Comparison of ENCODE assay signal across 8 mouse cellular contexts in genomic region chr17:34398058-34398710, GRCm38 (mm10). TPM values are rescaled to one million over a fixed set of nuclear protein-coding genes. Genes with fewer than 3 reads are reported as not detected.
DNase-seq lines count a peak whose midpoint lies in the region; ATAC-seq lines count a peak whose summit lies in the region.

No protein-coding gene starts in this region.

- no peaks in the 10 kb centered on the region for H3K36me3 ChIP-seq in intestine, embryonic 16.5 days (ENCODE audit: control insufficient read depth, insufficient read depth, low read length)
- H3K36me3 ChIP-seq in limb, embryonic 10.5 days: no peaks in the 10 kb centered on the region
- no peaks in the 10 kb centered on the region for H3K36me3 ChIP-seq in midbrain, embryonic 14.5 days (ENCODE audit: control insufficient read depth, insufficient read depth, low read length)
- H3K36me3 ChIP-seq in stomach, embryonic 14.5 days (ENCODE audit: control insufficient read depth, insufficient read depth, low read length): no peaks in the 10 kb centered on the region

- H3K9me3 ChIP-seq in intestine, embryonic 16.5 days (ENCODE audit: control insufficient read depth, low read length): no peaks in the 10 kb centered on the region
- no peaks in the 10 kb centered on the region for H3K9me3 ChIP-seq in limb, embryonic 10.5 days (replicated peaks)
- no peaks in the 10 kb centered on the region for H3K9me3 ChIP-seq in midbrain, embryonic 14.5 days (ENCODE audit: control insufficient read depth, low read length)
- no peaks in the 10 kb centered on the region for H3K9me3 ChIP-seq in stomach, embryonic 14.5 days (ENCODE audit: control insufficient read depth, low read depth, low read length)

- DNase-seq in kidney, adult 11 months: peak; percentile 50
- no peak for DNase-seq in kidney, adult 18-20 months
- DNase-seq in cerebellum, adult 9-10 months: peak; percentile 91
- DNase-seq in heart, adult 11 months: peak; percentile 96
- no peak for DNase-seq in limb, embryonic 10.5 days (ENCODE audit: low spot score)
- DNase-seq in midbrain, embryonic 14.5 days: peak; percentile 91

- peak overlapping the region; percentile 62 for H3K4me3 ChIP-seq in intestine, embryonic 16.5 days (ENCODE audit: low read length)
- peak overlapping the region; percentile 67 for H3K4me3 ChIP-seq in limb, embryonic 10.5 days
- peak overlapping the region; percentile 58 for H3K4me3 ChIP-seq in midbrain, embryonic 14.5 days (replicated peaks; ENCODE audit: low read depth, low read length)
- H3K4me3 ChIP-seq in stomach, embryonic 14.5 days (ENCODE audit: low read depth, low read length): peak overlapping the region; percentile 50

- 21% methylated on average over 9 of the region's 9 CpGs for WGBS in intestine, embryonic 16.5 days
- 10% methylated on average over 9 of the region's 9 CpGs for WGBS in limb, embryonic 10.5 days
- WGBS in midbrain, embryonic 14.5 days: 11% methylated on average over 9 of the region's 9 CpGs
- WGBS in stomach, embryonic 14.5 days: 18% methylated on average over 9 of the region's 9 CpGs

- peak overlapping the region; percentile 84 for H3K4me2 ChIP-seq in intestine, embryonic 16.5 days (ENCODE audit: low read depth, low read length)
- H3K4me2 ChIP-seq in midbrain, embryonic 14.5 days (ENCODE audit: low read length): peak overlapping the region; percentile 65
- H3K4me2 ChIP-seq in stomach, embryonic 14.5 days (replicated peaks; ENCODE audit: low read depth, low read length): peak overlapping the region; percentile 69

- H3K9ac ChIP-seq in intestine, embryonic 16.5 days (ENCODE audit: low read depth, low read length): no peak overlapping the region; the same call in 1 of the 2 replicates
- H3K9ac ChIP-seq in midbrain, embryonic 14.5 days (replicated peaks; ENCODE audit: low read length): no peak overlapping the region
- peak overlapping the region; percentile 45; the same call in 1 of the 2 replicates for H3K9ac ChIP-seq in stomach, embryonic 14.5 days (replicated peaks; ENCODE audit: low read depth, low read length)

- peak; percentile 81 for ATAC-seq in intestine, embryonic 16.5 days
- peak; percentile 80 for ATAC-seq in midbrain, embryonic 14.5 days (ENCODE audit: low FRiP score, low TSS enrichment)
- ATAC-seq in stomach, embryonic 14.5 days (ENCODE audit: insufficient number of reproducible peaks, insufficient read depth, low FRiP score, low read depth): peak; percentile 82; the same call in 1 of the 2 replicates

- H3K27me3 ChIP-seq in intestine, embryonic 16.5 days (replicated peaks; ENCODE audit: control insufficient read depth, insufficient read depth, low read length): no peaks in the 10 kb centered on the region
- no peaks in the 10 kb centered on the region; the same call in 1 of the 2 replicates for H3K27me3 ChIP-seq in limb, embryonic 10.5 days (ENCODE audit: low read depth, poor library complexity, severe bottlenecking)
- H3K27me3 ChIP-seq in midbrain, embryonic 14.5 days (ENCODE audit: control insufficient read depth, insufficient read depth, low read length): no peaks in the 10 kb centered on the region
- H3K27me3 ChIP-seq in stomach, embryonic 14.5 days (ENCODE audit: control insufficient read depth, insufficient read depth, low read length): no peaks in the 10 kb centered on the region

- H3K4me1 ChIP-seq in intestine, embryonic 16.5 days (ENCODE audit: control insufficient read depth, insufficient read depth, low read length): no peaks in the 10 kb centered on the region
- peaks cover 5% of the 10 kb centered on the region; the same call in 1 of the 2 replicates for H3K4me1 ChIP-seq in limb, embryonic 10.5 days
- no peaks in the 10 kb centered on the region for H3K4me1 ChIP-seq in midbrain, embryonic 14.5 days (ENCODE audit: control insufficient read depth, insufficient read depth, low read length)
- no peaks in the 10 kb centered on the region for H3K4me1 ChIP-seq in stomach, embryonic 14.5 days (ENCODE audit: control insufficient read depth, insufficient read depth, low read length)

- H3K27ac ChIP-seq in intestine, embryonic 16.5 days (ENCODE audit: low read length): no peak overlapping the region; the same call in 1 of the 2 replicates
- H3K27ac ChIP-seq in limb, embryonic 10.5 days: peak overlapping the region; percentile 92
- H3K27ac ChIP-seq in midbrain, embryonic 14.5 days (replicated peaks; ENCODE audit: low read depth, low read length): peak overlapping the region; percentile 99
- no peak overlapping the region; the same call in 1 of the 2 replicates for H3K27ac ChIP-seq in stomach, embryonic 14.5 days (ENCODE audit: low read length)

RNA-seq across cellular contexts. Expression of gene BC051142, which starts 0.4 kb away (rescaled TPM):
- polyA plus RNA-seq in intestine, embryonic 16.5 days (2015; fragmentation: Nextera tagmentation; extraction: Ambion mirVana): 0.81 and 1.2 TPM in 2 replicates
- 0.53 and 1.3 TPM in 2 replicates for polyA plus RNA-seq in limb, embryonic 10.5 days (2016; fragmentation: Nextera tagmentation; extraction: Ambion mirVana)
- polyA plus RNA-seq in midbrain, embryonic 14.5 days (2014; fragmentation: Nextera tagmentation; extraction: Ambion mirVana): 5.8 and 6.2 TPM in 2 replicates
- 0.85 and 1.2 TPM in 2 replicates for polyA plus RNA-seq in stomach, embryonic 14.5 days (2014; fragmentation: Nextera tagmentation; extraction: Ambion mirVana)

RNA-seq across cellular contexts. Expression of gene Btnl1, which starts 21.3 kb away (rescaled TPM):
- 30.2 and 43.2 TPM in 2 replicates for polyA plus RNA-seq in intestine, embryonic 16.5 days (2015; fragmentation: Nextera tagmentation; extraction: Ambion mirVana)
- not detected in 2 replicates for polyA plus RNA-seq in limb, embryonic 10.5 days (2016; fragmentation: Nextera tagmentation; extraction: Ambion mirVana)
- polyA plus RNA-seq in midbrain, embryonic 14.5 days (2014; fragmentation: Nextera tagmentation; extraction: Ambion mirVana): not detected in 2 replicates
- not detected in 2 replicates for polyA plus RNA-seq in stomach, embryonic 14.5 days (2014; fragmentation: Nextera tagmentation; extraction: Ambion mirVana)

RNA-seq across cellular contexts. Expression of gene Btnl2, which starts 43.6 kb away (rescaled TPM):
- 10.6 and 16.0 TPM in 2 replicates for polyA plus RNA-seq in intestine, embryonic 16.5 days (2015; fragmentation: Nextera tagmentation; extraction: Ambion mirVana)
- polyA plus RNA-seq in limb, embryonic 10.5 days (2016; fragmentation: Nextera tagmentation; extraction: Ambion mirVana): not detected in 2 replicates
- polyA plus RNA-seq in midbrain, embryonic 14.5 days (2014; fragmentation: Nextera tagmentation; extraction: Ambion mirVana): not detected in 2 replicates
- polyA plus RNA-seq in stomach, embryonic 14.5 days (2014; fragmentation: Nextera tagmentation; extraction: Ambion mirVana): 0.10 and 0.13 TPM in 2 replicates

Comparison
In these comparisons a context has a peak if more than half of its experiments do, and no peak if none do; other contexts are left out.
1. DNase-seq: peak in kidney, adult 11 months (single experiment), cerebellum, adult 9-10 months (single experiment), heart, adult 11 months (single experiment) and midbrain, embryonic 14.5 days (single experiment); none in kidney, adult 18-20 months (single experiment) and limb, embryonic 10.5 days (single experiment).
2. H3K27ac ChIP-seq: peak in limb, embryonic 10.5 days (single experiment) and midbrain, embryonic 14.5 days (single experiment); none in intestine, embryonic 16.5 days (single experiment) and stomach, embryonic 14.5 days (single experiment).
3. RNA of gene Btnl1, which starts 21.3 kb away (polyA plus RNA-seq): 30.2 to 43.2 TPM in intestine, embryonic 16.5 days; not detected in stomach, embryonic 14.5 days, not detected in limb, embryonic 10.5 days and not detected in midbrain, embryonic 14.5 days; every median in the first group is over 10 times any median in the second.
4. RNA of gene Btnl2, which starts 43.6 kb away (polyA plus RNA-seq): 10.6 to 16.0 TPM in intestine, embryonic 16.5 days; 0.10 to 0.13 TPM in stomach, embryonic 14.5 days, not detected in limb, embryonic 10.5 days and not detected in midbrain, embryonic 14.5 days; every median in the first group is over 10 times any median in the second.
5. Peak in every context shown above with its lines, with median percentiles within 50 percentile points of each other: ATAC-seq, H3K4me2 ChIP-seq and H3K4me3 ChIP-seq.